Mouse (Mus musculus) midbrain, embryonic 12.5 days (tissue): ENCODE measurements around the gene Fam196b. TPM values are rescaled to one million over a fixed set of nuclear protein-coding genes. Genes with fewer than 3 reads are reported as not detected.

Experiments
- ATAC-seq: fragments of 200-750 bp; cut with Nextera tagmentation; 2 replicates; pipeline ENCODE4 v1.8.0; 2017; ENCODE audit warnings: low read depth, moderate TSS enrichment, moderate library complexity; ENCODE audit not compliant: low FRiP score
- H3K27ac ChIP-seq: fragments of 300-500 bp; sonication (generic); replicated peaks from 2 replicates; pipeline ENCODE4 v1.5.1; 2016; ENCODE audit warnings: mild to moderate bottlenecking
- H3K27me3 ChIP-seq: fragments of 300-500 bp; sonication (generic); 2 replicates; pipeline ENCODE4 v1.6.1; 2016; ENCODE audit warnings: mild to moderate bottlenecking
- H3K36me3 ChIP-seq: fragments of 300-500 bp; sonication (generic); 2 replicates; pipeline ENCODE4 v1.6.1; 2016
- H3K4me1 ChIP-seq: fragments of 300-500 bp; sonication (generic); 2 replicates; pipeline ENCODE4 v1.6.1; 2016
- H3K4me2 ChIP-seq: fragments of 300-500 bp; sonication (generic); replicated peaks from 2 replicates; pipeline ENCODE4 v1.6.1; 2016; ENCODE audit warnings: mild to moderate bottlenecking, moderate library complexity
- H3K4me3 ChIP-seq: fragments of 300-500 bp; sonication (generic); 2 replicates; pipeline ENCODE4 v1.5.1; 2016; ENCODE audit warnings: mild to moderate bottlenecking
- H3K9ac ChIP-seq: fragments of 300-500 bp; sonication (generic); replicated peaks from 2 replicates; pipeline ENCODE4 v1.6.1; 2016; ENCODE audit warnings: mild to moderate bottlenecking, moderate library complexity
- H3K9me3 ChIP-seq: fragments of 300-500 bp; sonication (generic); 2 replicates; pipeline ENCODE4 v1.6.1; 2016; ENCODE audit warnings: mild to moderate bottlenecking
- WGBS: fragments of 180-500 bp; shearing (Covaris S2); methylation state at CpG from one replicate; pipeline ENCODE4 v1.1.7; 2016; 5-methylcytosine and 5-hydroxymethylcytosine counted together
- polyA plus RNA-seq: library from polyadenylated mRNA; unstranded; fragments of >200 nt; fragmentation: Nextera tagmentation; extraction: Ambion mirVana; gene quantifications from 2 replicates; pipeline ENCODE4 v1.2.1, GENCODE M21; 2016

Fam196b gene
- polyA plus RNA-seq, 1 experiment from 2014 or later = 1.1 TPM

- H3K27ac ChIP-seq = no peak overlapping the region
- H3K4me2 ChIP-seq = no peak overlapping the region
- peak; percentile 30 for ATAC-seq
- no peaks in the 10 kb centered on the region for H3K4me1 ChIP-seq
- no peak overlapping the region for H3K9ac ChIP-seq
- no peaks in the 10 kb centered on the region for H3K9me3 ChIP-seq
- H3K4me3 ChIP-seq = no peak overlapping the region
- no peaks in the 10 kb centered on the region for H3K27me3 ChIP-seq
- WGBS = 87% methylated on average over 1 of the region's 1 CpGs
- no peaks in the 10 kb centered on the region for H3K36me3 ChIP-seq
Measured at GRCm38 (mm10) chr11:34385001-34385688, 70.5 kb downstream of the Fam196b start.

- H3K36me3 ChIP-seq = no peaks in the 10 kb centered on the region
- H3K9me3 ChIP-seq = no peaks in the 10 kb centered on the region
- 81% methylated on average over 6 of the region's 6 CpGs for WGBS
- no peak overlapping the region for H3K4me2 ChIP-seq
- H3K4me1 ChIP-seq = no peaks in the 10 kb centered on the region
- ATAC-seq = no peak
- H3K4me3 ChIP-seq = no peak overlapping the region
- no peaks in the 10 kb centered on the region for H3K27me3 ChIP-seq
- no peak overlapping the region for H3K9ac ChIP-seq
- H3K27ac ChIP-seq = no peak overlapping the region
Measured at GRCm38 (mm10) chr11:34389261-34390116, 74.9 kb downstream of the Fam196b start.

- 73% methylated on average over 4 of the region's 4 CpGs for WGBS
- Histone ChIP-seq H3K4me3 (no peak overlapping the region), H3K27me3 (no peaks in the 10 kb centered on the region), H3K4me2 (no peak overlapping the region), H3K36me3 (no peaks in the 10 kb centered on the region), H3K9ac (no peak overlapping the region), H3K4me1 (no peaks in the 10 kb centered on the region), H3K27ac (no peak overlapping the region), H3K9me3 (no peaks in the 10 kb centered on the region)
- ATAC-seq = no peak
Measured at GRCm38 (mm10) chr11:34392105-34392504, 77.5 kb downstream of the Fam196b start.

GRCm38 (mm10) chr11:34395802-34396201 is 81.2 kb downstream of the Fam196b start:
- Histone ChIP-seq H3K27me3 (no peaks in the 10 kb centered on the region), H3K4me2 (no peak overlapping the region), H3K9ac (no peak overlapping the region), H3K27ac (no peak overlapping the region), H3K9me3 (no peaks in the 10 kb centered on the region), H3K4me1 (no peaks in the 10 kb centered on the region), H3K36me3 (no peaks in the 10 kb centered on the region), H3K4me3 (no peak overlapping the region)
- ATAC-seq = no peak
- 92% methylated on average over 3 of the region's 3 CpGs for WGBS

GRCm38 (mm10) chr11:34397661-34398060 is 83.0 kb downstream of the Fam196b start:
- Histone ChIP-seq H3K4me1 (no peaks in the 10 kb centered on the region), H3K9me3 (no peaks in the 10 kb centered on the region), H3K4me3 (no peak overlapping the region), H3K4me2 (no peak overlapping the region), H3K27me3 (no peaks in the 10 kb centered on the region), H3K27ac (no peak overlapping the region), H3K9ac (no peak overlapping the region), H3K36me3 (no peaks in the 10 kb centered on the region)
- ATAC-seq = no peak
- 90% methylated on average over 5 of the region's 5 CpGs for WGBS

GRCm38 (mm10) chr11:34398555-34398954 is 83.9 kb downstream of the Fam196b start:
- no peak for ATAC-seq
- WGBS = 91% methylated on average over 2 of the region's 2 CpGs
- H3K27ac ChIP-seq = no peak overlapping the region
- H3K4me2 ChIP-seq = no peak overlapping the region
- H3K9ac ChIP-seq = no peak overlapping the region
- no peaks in the 10 kb centered on the region for H3K9me3 ChIP-seq
- H3K4me1 ChIP-seq = no peaks in the 10 kb centered on the region
- no peak overlapping the region for H3K4me3 ChIP-seq
- H3K36me3 ChIP-seq = no peaks in the 10 kb centered on the region
- H3K27me3 ChIP-seq = no peaks in the 10 kb centered on the region

- H3K27ac ChIP-seq = no peak overlapping the region
- 91% methylated on average over 8 of the region's 8 CpGs for WGBS
Measured at GRCm38 (mm10) chr11:34401343-34401742, 86.7 kb downstream of the Fam196b start.

GRCm38 (mm10) chr11:34405311-34405710 is 90.7 kb downstream of the Fam196b start:
- Histone ChIP-seq H3K27me3 (peaks cover 7% of the 10 kb centered on the region; the same call in 1 of the 2 replicates), H3K4me1 (peaks cover 14% of the 10 kb centered on the region; the same call in 1 of the 2 replicates), H3K27ac (no peak overlapping the region), H3K9ac (no peak overlapping the region), H3K9me3 (no peaks in the 10 kb centered on the region), H3K36me3 (no peaks in the 10 kb centered on the region), H3K4me3 (no peak overlapping the region), H3K4me2 (no peak overlapping the region)
- no peak for ATAC-seq
- 92% methylated on average over 1 of the region's 1 CpGs for WGBS

More at GRCm38 (mm10) chr11:34401343-34401742, 86.7 kb downstream of the Fam196b start:
- H3K4me2 ChIP-seq = no peak overlapping the region
- H3K4me1 ChIP-seq = peaks cover 5% of the 10 kb centered on the region; the same call in 1 of the 2 replicates
- no peaks in the 10 kb centered on the region for H3K36me3 ChIP-seq
- H3K4me3 ChIP-seq = no peak overlapping the region
- peaks cover 6% of the 10 kb centered on the region; the same call in 1 of the 2 replicates for H3K27me3 ChIP-seq
- no peak for ATAC-seq
- no peaks in the 10 kb centered on the region for H3K9me3 ChIP-seq
- H3K9ac ChIP-seq = no peak overlapping the region

GRCm38 (mm10) chr11:34406309-34406708 is 91.7 kb downstream of the Fam196b start:
- H3K9ac ChIP-seq = no peak overlapping the region
- no peak for ATAC-seq
- H3K4me1 ChIP-seq = peaks cover 14% of the 10 kb centered on the region; the same call in 1 of the 2 replicates
- H3K27ac ChIP-seq = no peak overlapping the region
- 83% methylated on average over 8 of the region's 8 CpGs for WGBS
- H3K4me2 ChIP-seq = no peak overlapping the region
- H3K9me3 ChIP-seq = no peaks in the 10 kb centered on the region
- no peak overlapping the region for H3K4me3 ChIP-seq
- peaks cover 11% of the 10 kb centered on the region; the same call in 1 of the 2 replicates for H3K27me3 ChIP-seq
- no peaks in the 10 kb centered on the region for H3K36me3 ChIP-seq

- no peak overlapping the region for H3K4me3 ChIP-seq
- H3K4me1 ChIP-seq = peaks cover 14% of the 10 kb centered on the region; the same call in 1 of the 2 replicates
- WGBS = 13% methylated on average over 5 of the region's 5 CpGs
- no peak overlapping the region for H3K4me2 ChIP-seq
- H3K27me3 ChIP-seq = peaks cover 16% of the 10 kb centered on the region; the same call in 1 of the 2 replicates
- peak; percentile 48; the same call in 1 of the 2 replicates for ATAC-seq
- H3K9ac ChIP-seq = no peak overlapping the region
- no peaks in the 10 kb centered on the region for H3K9me3 ChIP-seq
- H3K36me3 ChIP-seq = no peaks in the 10 kb centered on the region
- no peak overlapping the region for H3K27ac ChIP-seq
Measured at GRCm38 (mm10) chr11:34406850-34407249, 92.2 kb downstream of the Fam196b start.

GRCm38 (mm10) chr11:34415884-34416618 is 101.4 kb downstream of the Fam196b start:
- peak; percentile 57 for ATAC-seq

More at GRCm38 (mm10) chr11:34415884-34416618, 101.4 kb downstream of the Fam196b start:
- Histone ChIP-seq H3K36me3 (no peaks in the 10 kb centered on the region), H3K4me3 (no peak overlapping the region), H3K27ac (no peak overlapping the region), H3K4me1 (peaks cover 13% of the 10 kb centered on the region), H3K27me3 (peaks cover 9% of the 10 kb centered on the region), H3K4me2 (no peak overlapping the region), H3K9me3 (no peaks in the 10 kb centered on the region), H3K9ac (no peak overlapping the region)
- WGBS = 37% methylated on average over 9 of the region's 9 CpGs
